Mouse (Mus musculus): ENCODE measurements at regions not wholly inside any gene's neighbourhood (a gene's known extent, or its start where the extent isn't known, plus 50 kb on each side); places are given as distances from the start of the nearest gene placed in this dataset.

DNA sequence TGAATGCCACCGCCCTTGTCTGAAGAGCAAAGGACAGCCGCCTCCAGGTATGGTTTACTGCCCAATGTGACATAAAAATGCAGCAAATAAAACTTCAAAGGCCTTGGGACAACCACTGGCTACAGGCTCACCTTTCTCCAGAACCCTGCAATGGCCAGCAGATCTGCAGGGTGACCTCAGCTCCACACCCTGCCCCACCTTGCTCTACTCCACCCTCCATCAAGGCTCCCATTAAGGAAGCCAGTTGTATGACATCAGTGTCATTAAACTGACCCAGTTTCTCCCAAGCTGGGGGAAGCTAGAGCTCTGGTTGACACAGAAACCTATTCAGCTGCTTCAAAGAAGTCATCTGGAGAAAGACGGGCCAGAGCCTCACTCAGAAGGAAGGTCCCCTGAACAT, 310.2 kb downstream of the Tbc1d1 start:
- H3K4me1 ChIP-seq: no peaks in the 10 kb centered on the region
- H3K36me3 ChIP-seq: no peaks in the 10 kb centered on the region
- H3K9ac ChIP-seq: no peak overlapping the region
- H3K27ac ChIP-seq: no peak overlapping the region
- no peaks in the 10 kb centered on the region for H3K27me3 ChIP-seq
- 88% methylated on average over 3 of the region's 3 CpGs for WGBS
- ATAC-seq (ENCODE audit: insufficient number of reproducible peaks, insufficient read depth, low FRiP score, low TSS enrichment): no peak
- H3K9me3 ChIP-seq: no peaks in the 10 kb centered on the region
- no peak overlapping the region for H3K4me2 ChIP-seq (replicated peaks)
- H3K4me3 ChIP-seq: no peak overlapping the region

DNA sequence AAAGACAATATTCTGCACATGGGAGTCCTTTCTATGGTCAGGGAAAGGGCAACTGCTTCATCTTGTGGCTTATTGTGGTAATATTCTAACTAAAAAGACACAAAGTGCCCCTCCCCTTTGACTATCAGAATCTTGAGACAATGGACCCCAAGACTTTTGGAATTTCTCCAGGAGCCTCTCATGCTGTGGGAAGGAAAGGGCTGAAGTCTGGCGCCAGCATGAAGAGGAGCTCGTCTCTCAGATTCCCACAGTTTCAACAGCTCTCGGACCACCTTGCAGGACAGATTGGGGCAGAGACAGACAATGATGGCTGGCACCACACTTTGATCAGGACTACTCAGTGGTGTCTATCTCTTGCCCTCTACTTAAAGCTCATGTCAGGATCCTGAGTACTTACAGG, 311.8 kb downstream of the Tbc1d1 start:
- Histone ChIP-seq H3K4me3 (no peak overlapping the region), H3K27ac (no peak overlapping the region), H3K9me3 (no peaks in the 10 kb centered on the region), H3K4me1 (no peaks in the 10 kb centered on the region), H3K4me2 (replicated peaks) (no peak overlapping the region), H3K9ac (no peak overlapping the region), H3K27me3 (no peaks in the 10 kb centered on the region), H3K36me3 (no peaks in the 10 kb centered on the region)
- 90% methylated on average over 3 of the region's 3 CpGs for WGBS
- no peak for ATAC-seq (ENCODE audit: insufficient number of reproducible peaks, insufficient read depth, low FRiP score, low TSS enrichment)

DNA sequence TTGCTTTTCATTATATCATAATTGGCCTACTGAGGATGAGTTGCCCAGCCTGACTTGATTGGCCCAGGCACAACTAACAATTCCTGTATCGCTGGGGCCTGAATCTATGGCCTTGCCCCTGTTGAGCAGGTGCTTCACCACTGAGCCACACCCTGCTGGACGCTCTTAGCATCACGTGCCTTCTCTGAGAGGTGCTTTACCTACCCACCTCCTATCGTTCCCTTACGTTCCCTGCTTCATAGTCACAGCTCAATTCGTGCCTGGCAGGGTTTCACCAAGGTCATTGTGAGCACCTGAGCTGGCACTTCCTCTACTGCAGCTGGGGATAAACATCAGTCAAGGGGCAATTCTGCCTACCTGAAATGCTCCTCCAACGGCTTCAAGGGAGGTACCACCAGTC, 312.2 kb downstream of the Tbc1d1 start:
- Histone ChIP-seq H3K27me3 (no peaks in the 10 kb centered on the region), H3K9ac (no peak overlapping the region), H3K4me2 (replicated peaks) (no peak overlapping the region), H3K27ac (no peak overlapping the region), H3K4me1 (no peaks in the 10 kb centered on the region), H3K36me3 (no peaks in the 10 kb centered on the region), H3K4me3 (no peak overlapping the region), H3K9me3 (no peaks in the 10 kb centered on the region)
- no peak for ATAC-seq (ENCODE audit: insufficient number of reproducible peaks, insufficient read depth, low FRiP score, low TSS enrichment)
- WGBS: 79% methylated on average over 7 of the region's 7 CpGs

DNA sequence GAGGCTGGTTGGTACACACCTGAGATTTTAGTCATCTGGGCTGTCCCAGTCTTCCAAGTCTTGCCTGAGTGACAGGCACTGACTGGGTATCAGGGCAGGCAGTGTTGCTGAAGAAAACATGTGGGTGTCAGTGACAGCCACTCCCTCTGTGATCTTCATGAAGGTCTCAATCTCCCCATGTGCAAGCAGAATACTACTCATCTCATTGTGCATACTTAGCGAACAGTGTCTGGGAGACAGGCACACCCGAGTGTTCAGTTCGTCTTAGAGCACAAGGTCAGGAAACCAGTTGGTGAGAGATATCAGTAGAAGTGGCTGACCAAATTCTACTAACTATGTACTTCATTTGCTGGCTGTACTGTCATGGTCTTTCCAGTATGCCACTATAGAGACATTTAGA, 315.9 kb downstream of the Tbc1d1 start:
- no peaks in the 10 kb centered on the region for H3K9me3 ChIP-seq
- 86% methylated on average over 3 of the region's 3 CpGs for WGBS
- H3K36me3 ChIP-seq: no peaks in the 10 kb centered on the region
- H3K4me3 ChIP-seq: no peak overlapping the region
- H3K27ac ChIP-seq: no peak overlapping the region
- H3K4me1 ChIP-seq: no peaks in the 10 kb centered on the region
- no peak for ATAC-seq (ENCODE audit: insufficient number of reproducible peaks, insufficient read depth, low FRiP score, low TSS enrichment)
- no peak overlapping the region for H3K4me2 ChIP-seq (replicated peaks)
- no peak overlapping the region for H3K9ac ChIP-seq
- no peaks in the 10 kb centered on the region for H3K27me3 ChIP-seq

DNA sequence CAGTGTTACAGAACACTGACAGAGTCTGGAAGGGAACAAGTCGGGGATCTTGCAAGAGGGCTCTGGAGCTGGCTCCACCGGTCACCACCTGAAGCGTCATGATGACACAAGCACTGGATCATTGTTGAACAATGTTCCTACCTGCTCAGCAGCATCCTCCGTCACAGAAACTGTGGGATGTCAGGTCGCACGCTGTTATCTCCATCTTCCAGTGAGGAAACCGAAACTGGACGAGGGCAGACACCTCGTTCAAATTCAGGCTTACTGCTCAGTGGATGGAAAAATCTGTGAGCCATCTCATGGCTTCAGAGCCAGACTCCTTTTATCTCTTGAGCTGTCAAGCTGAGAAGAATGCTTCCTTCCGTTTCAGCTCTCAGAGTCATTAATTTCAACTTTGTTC, 316.3 kb downstream of the Tbc1d1 start:
- H3K9me3 ChIP-seq: no peaks in the 10 kb centered on the region
- no peak for ATAC-seq (ENCODE audit: insufficient number of reproducible peaks, insufficient read depth, low FRiP score, low TSS enrichment)
- no peak overlapping the region for H3K4me2 ChIP-seq (replicated peaks)
- H3K4me3 ChIP-seq: no peak overlapping the region
- H3K36me3 ChIP-seq: no peaks in the 10 kb centered on the region
- H3K4me1 ChIP-seq: no peaks in the 10 kb centered on the region
- WGBS: 85% methylated on average over 10 of the region's 10 CpGs
- H3K27ac ChIP-seq: no peak overlapping the region
- no peak overlapping the region for H3K9ac ChIP-seq
- H3K27me3 ChIP-seq: no peaks in the 10 kb centered on the region

DNA sequence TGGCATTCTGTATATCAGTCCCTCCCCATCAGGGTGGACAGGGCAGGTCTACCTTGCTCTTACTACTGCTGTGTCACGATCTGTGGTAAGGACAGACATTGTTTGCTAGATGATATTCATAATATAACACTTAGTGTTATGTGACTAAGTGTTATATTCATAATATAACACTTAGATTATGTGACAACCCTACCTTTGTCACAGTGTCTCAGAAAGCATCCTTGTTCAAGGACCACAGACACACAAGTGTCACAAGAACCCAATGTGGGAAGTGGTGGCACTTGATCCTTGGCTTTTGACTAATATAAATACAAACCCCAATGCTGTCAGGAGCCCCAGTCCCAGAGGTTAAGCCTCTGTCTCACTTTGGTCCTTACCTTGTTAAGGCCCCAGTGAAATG, 318.8 kb downstream of the Tbc1d1 start:
- H3K4me3 ChIP-seq: no peak overlapping the region
- no peak overlapping the region for H3K4me2 ChIP-seq (replicated peaks)
- WGBS: 87% methylated on average over 1 of the region's 1 CpGs
- no peaks in the 10 kb centered on the region for H3K27me3 ChIP-seq
- H3K9me3 ChIP-seq: no peaks in the 10 kb centered on the region
- no peak overlapping the region for H3K9ac ChIP-seq
- no peak for ATAC-seq (ENCODE audit: insufficient number of reproducible peaks, insufficient read depth, low FRiP score, low TSS enrichment)
- no peaks in the 10 kb centered on the region for H3K36me3 ChIP-seq
- H3K27ac ChIP-seq: no peak overlapping the region
- H3K4me1 ChIP-seq: no peaks in the 10 kb centered on the region

DNA sequence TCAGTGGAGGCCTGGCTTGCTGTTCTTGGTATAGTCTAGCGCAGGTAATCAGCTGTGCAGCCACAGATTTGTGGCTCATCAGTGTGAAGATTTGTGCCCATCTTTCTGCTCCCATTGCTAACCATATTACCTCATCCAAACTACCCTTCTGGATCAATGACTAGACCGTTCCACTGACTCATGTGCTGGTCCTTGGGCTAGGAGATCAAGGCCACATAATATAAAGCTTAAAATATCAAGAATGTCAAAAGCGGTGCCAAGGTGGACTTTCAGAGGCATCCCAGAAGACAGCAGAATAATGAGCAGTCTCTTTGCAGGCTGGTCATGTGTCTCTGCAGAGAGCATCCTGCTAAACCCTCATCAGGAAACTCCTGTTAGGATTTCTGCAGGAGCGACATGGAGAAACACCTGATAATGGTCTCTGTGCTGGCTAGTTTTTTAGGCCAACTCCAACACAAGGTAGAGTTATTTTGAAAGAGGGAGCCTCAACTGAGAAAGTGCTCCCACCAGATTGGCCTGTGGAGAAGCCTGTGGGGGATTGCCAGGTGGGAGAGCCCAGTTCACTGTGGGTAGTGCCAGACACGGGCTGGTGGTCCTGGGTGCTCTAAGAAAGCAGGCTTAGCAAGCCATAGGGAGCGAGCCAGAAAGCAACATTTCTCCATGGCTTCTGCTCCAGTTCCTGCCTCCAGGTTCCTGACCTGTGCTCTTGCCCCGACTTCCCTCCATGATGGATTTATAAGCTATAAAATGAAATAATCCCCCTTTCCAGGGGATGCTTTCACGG, 319.8 kb downstream of the Tbc1d1 start:
- Histone ChIP-seq H3K9me3 (no peaks in the 10 kb centered on the region), H3K4me2 (replicated peaks) (no peak overlapping the region), H3K27ac (no peak overlapping the region), H3K27me3 (no peaks in the 10 kb centered on the region), H3K9ac (no peak overlapping the region), H3K4me3 (no peak overlapping the region), H3K4me1 (no peaks in the 10 kb centered on the region), H3K36me3 (no peaks in the 10 kb centered on the region)
- ATAC-seq (ENCODE audit: insufficient number of reproducible peaks, insufficient read depth, low FRiP score, low TSS enrichment): no peak
- WGBS: 68% methylated on average over 8 of the region's 8 CpGs

DNA sequence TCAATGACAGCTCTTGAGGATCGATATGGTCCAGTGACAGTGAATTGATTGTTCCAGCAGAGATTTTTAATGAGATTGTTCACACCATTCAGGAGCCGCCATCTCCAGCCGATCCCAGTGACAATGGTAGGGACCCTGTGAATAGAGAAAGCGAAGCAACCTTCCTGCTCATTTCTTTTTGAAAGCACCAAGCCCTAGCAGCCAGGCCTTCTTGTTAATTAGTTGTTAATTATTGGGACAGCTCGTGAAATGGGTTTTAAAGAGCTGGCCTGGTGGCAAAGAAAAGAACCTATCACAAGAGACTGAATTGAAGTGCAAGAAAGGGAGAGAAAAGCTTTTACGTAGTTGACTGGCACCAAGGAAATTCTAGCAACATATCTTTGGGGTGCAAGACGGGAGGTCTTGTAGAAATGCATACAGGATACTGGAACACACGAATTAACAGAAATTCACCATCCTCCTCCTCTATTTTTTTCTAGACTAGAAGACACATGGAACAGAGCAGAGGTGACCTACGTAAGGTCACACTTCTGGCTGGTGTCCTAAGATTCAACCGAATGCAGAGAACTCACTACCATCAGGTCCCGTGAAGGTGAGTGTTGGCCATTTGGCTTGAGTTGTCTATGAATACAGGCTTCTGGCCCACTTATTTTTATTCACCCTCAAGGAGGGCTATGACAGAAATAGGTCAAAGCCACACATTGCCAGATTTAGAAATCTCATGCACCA, 320.7 kb downstream of the Tbc1d1 start:
- ATAC-seq (ENCODE audit: insufficient number of reproducible peaks, insufficient read depth, low FRiP score, low TSS enrichment): no peak
- H3K4me1 ChIP-seq: no peaks in the 10 kb centered on the region
- H3K36me3 ChIP-seq: no peaks in the 10 kb centered on the region
- no peaks in the 10 kb centered on the region for H3K27me3 ChIP-seq
- H3K4me3 ChIP-seq: no peak overlapping the region
- H3K9ac ChIP-seq: no peak overlapping the region
- no peak overlapping the region for H3K27ac ChIP-seq
- whole genome bisulfite sequencing: 66% methylated on average over 11 of the region's 11 CpGs
- no peak overlapping the region for H3K4me2 ChIP-seq (replicated peaks)
- H3K9me3 ChIP-seq: no peaks in the 10 kb centered on the region

DNA sequence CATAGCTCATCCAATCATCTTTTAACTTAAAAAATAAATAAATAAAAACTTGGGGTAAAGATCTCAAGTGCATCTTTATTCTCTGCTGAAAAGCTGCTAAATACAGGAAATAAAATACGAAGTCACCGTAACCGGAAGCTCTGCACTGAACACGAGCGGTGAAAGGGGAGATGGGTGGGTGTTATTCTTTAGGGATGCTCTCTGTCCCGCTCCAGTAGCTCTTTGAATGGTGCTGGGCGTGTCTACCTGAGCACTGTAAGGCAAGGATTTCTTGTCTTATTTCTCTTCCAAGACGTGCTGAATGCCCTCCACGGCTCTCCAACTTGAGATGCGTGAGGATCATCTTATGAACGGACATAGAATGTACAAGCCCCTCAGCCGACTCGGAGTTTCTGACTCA, 322.0 kb downstream of the Tbc1d1 start:
- Histone ChIP-seq H3K36me3 (no peaks in the 10 kb centered on the region), H3K9me3 (no peaks in the 10 kb centered on the region), H3K4me3 (no peak overlapping the region), H3K27me3 (no peaks in the 10 kb centered on the region), H3K9ac (no peak overlapping the region), H3K4me1 (no peaks in the 10 kb centered on the region), H3K4me2 (replicated peaks) (no peak overlapping the region), H3K27ac (no peak overlapping the region)
- no peak for ATAC-seq (ENCODE audit: insufficient number of reproducible peaks, insufficient read depth, low FRiP score, low TSS enrichment)
- WGBS: 79% methylated on average over 13 of the region's 13 CpGs

DNA sequence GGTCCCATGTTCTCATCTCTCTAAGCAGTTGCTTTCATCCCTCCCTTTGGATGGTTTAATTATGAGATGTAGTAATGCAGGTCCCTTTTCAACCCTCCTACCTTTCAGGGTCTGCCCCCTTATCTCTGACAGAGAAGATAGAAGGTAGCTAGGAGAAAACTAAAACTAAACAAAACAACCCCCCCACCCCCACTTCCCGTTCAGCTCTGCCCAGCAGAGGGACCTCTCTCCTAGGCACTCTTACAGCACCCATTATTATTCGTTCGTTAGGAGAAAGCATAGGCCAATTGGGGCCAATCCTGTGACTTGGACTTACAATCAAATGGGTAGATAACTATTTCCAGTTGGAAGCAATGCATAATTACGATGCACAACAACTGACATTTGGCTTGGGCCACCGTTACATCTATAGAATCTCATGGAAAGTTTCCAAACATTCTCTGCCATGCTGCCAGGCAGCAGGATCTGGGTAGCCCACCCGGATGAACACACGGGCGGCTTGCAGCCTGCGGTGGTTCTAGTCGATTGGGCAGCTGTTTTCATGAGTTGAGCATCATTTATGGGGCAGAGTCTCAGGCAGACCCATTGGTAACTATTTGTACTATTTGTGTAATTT, 322.6 kb downstream of the Tbc1d1 start:
- Histone ChIP-seq H3K9me3 (no peaks in the 10 kb centered on the region), H3K9ac (no peak overlapping the region), H3K4me1 (no peaks in the 10 kb centered on the region), H3K4me3 (no peak overlapping the region), H3K27ac (no peak overlapping the region), H3K27me3 (no peaks in the 10 kb centered on the region), H3K4me2 (replicated peaks) (no peak overlapping the region), H3K36me3 (no peaks in the 10 kb centered on the region)
- 71% methylated on average over 10 of the region's 10 CpGs for WGBS
- ATAC-seq (ENCODE audit: insufficient number of reproducible peaks, insufficient read depth, low FRiP score, low TSS enrichment): no peak

DNA sequence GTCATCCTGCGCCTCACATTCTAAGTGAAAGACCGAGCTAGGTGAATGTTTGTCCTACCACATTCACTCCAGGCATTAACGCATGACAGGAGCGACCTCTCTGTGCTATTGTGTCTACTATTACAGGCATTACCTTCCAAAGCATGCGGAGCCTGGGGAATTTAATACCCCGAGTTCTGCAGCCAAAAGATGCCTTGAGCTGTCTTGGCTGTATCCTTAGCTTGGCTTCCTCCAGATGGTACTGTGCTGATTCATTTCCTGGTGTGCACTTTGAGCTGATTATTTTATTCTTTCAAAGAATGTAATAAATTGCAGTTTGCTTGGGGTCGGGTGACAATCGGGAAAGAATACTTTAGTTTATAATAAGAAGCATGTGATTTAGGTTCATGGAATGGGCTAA, 323.2 kb downstream of the Tbc1d1 start:
- Histone ChIP-seq H3K4me2 (replicated peaks) (no peak overlapping the region), H3K4me3 (no peak overlapping the region), H3K9ac (no peak overlapping the region), H3K27ac (no peak overlapping the region), H3K36me3 (no peaks in the 10 kb centered on the region), H3K4me1 (no peaks in the 10 kb centered on the region), H3K27me3 (no peaks in the 10 kb centered on the region), H3K9me3 (no peaks in the 10 kb centered on the region)
- 0 out of 2 replicates have a peak, but pooled peaks have one; percentile 60 for ATAC-seq (ENCODE audit: insufficient number of reproducible peaks, insufficient read depth, low FRiP score, low TSS enrichment)
- WGBS: 25% methylated on average over 8 of the region's 8 CpGs

DNA sequence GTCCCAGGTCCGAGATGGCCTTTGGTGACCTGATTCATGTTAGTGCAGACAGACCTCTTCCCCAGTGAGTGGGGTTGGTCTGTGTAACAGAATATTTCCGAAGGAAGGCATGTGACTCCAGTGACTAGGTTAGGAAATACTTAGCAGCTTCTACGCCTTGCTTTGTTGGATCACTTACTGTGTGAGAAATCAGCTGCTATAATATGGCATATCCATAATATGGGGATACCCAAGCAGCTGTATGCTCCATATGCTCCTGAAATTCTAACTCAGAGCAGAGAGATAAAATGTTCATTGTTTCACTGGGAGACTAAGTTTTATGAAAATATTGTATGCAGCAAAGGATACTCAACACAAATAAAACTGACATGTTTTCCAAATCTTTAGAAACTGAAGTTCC, 318.1 kb upstream of the Klf3 start:
- no peak overlapping the region for H3K4me2 ChIP-seq (replicated peaks)
- 82% methylated on average over 3 of the region's 3 CpGs for WGBS
- H3K4me1 ChIP-seq: peaks cover 3% of the 10 kb centered on the region; the same call in 1 of the 2 replicates
- H3K27ac ChIP-seq: no peak overlapping the region
- no peaks in the 10 kb centered on the region for H3K9me3 ChIP-seq
- no peak overlapping the region for H3K9ac ChIP-seq
- no peak overlapping the region for H3K4me3 ChIP-seq
- H3K27me3 ChIP-seq: no peaks in the 10 kb centered on the region
- ATAC-seq (ENCODE audit: insufficient number of reproducible peaks, insufficient read depth, low FRiP score, low TSS enrichment): no peak
- H3K36me3 ChIP-seq: no peaks in the 10 kb centered on the region
